Mouse (Mus musculus) hematopoietic stem cell, adult 5-6 weeks (primary cell): Measurements from ENCODE around the gene Siglec1. TPM values are rescaled to one million over a fixed set of nuclear protein-coding genes. Genes with fewer than 3 reads are reported as not detected.
"Not testable (repeated sequence)": the region's sequence is repeated elsewhere in the genome, so short reads cannot be mapped to it uniquely, and the experiment has no call there.

Source experiments
- ATAC-seq, 2 experiments: fragments of 125-278 bp in 1 of 2; replicated peaks in 1 of 2; 2 replicates each; pipeline ENCODE4 v1.8.0; 2016 to 2017; ENCODE audit warnings: inconsistent platforms in 2 of 2, mild to moderate bottlenecking in 2 of 2, moderate number of reproducible peaks in 2 of 2, low read depth in 1 of 2, moderate TSS enrichment in 1 of 2; ENCODE audit not compliant: low FRiP score in 2 of 2, poor library complexity in 2 of 2, severe bottlenecking in 2 of 2, insufficient read depth in 1 of 2, low TSS enrichment in 1 of 2
- total RNA-seq: library from RNA; stranded (forward); fragments of 172-1452, 232-1000 nt; gene quantifications from 2 replicates; pipeline ENCODE4 v1.2.3, GENCODE M21; 2017

Siglec1 gene
- total RNA-seq, 1 experiment from 2014 or later, result not detected

DNA sequence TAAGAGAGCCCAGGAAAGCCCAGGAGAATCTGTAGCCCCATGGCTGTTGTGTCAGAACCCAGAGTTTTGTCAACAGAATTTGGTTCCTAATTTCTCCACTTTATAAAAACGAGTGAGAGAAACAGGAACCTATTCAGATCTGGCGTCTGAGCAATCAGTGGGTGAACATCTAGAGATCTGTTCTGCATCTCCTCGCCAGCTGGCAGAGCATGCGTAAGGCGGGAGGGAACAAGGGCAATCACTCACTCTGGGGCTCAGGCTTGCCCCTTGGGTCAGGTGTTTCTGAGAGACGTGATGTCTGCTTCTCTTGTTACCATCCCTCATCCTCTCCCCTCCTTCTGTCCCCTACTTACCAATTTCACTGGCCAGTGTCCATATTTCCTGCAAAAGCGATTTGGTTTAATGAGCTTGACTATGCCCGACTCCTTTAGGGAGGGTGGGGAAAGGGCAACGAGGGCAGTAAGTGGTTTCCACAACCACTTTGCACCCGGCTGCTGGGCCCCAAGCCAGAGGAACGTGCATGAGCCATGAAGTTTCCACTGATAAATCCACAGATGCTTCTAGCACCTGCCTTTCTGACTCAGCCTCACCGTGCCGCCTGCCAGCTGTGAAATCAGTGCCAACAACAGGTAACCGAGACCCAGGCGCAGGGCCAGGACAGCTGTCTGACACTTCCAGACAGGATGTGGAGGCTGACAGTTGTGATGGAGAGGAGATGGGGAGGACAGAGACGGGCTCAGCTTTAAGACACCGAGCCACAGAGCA, 49.2 kb downstream of the Siglec1 start:
- ATAC-seq, result peak; percentile 42 to 62

DNA sequence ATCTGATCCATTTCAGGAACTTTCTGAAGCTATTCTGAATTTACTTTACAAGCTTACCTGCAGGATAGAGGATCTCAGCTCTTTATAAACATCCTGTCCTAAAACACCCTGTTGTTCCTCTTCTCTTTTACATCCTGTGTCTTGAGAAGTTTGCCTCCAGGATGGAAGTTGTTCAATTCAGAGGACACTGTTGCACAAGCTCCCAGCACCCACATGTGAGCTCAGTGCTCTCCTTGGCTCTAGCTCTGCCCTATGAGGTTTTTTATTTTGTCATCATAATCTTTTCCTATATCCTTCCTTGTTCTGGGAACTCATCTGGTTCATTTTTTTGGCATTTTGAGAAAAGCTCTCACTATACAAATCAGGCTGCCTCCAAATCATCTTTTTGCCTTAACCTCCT, 49.8 kb downstream of the Siglec1 start:
- ATAC-seq, result no peak; a peak in 1 of 4 replicates

DNA sequence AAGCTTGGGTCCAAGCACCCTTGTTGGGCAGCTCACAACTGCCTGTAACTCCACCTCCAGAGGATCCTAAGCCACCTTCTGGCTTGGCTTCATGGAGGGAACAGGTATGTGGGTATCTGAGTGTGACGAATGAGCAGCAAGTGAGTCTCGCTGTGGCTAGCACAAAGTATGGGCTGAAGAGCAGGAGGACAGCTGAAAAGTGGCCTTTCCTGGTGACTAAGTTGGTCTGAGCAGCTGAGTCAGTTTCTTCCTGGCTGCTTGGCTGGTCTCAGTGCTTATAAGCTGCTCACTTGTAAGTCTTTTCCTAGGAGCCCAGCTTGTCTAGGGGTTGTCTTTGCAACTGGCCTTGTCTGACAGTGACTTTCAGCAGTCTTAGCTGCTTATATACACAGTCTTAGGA, 50.2 kb downstream of the Siglec1 start:
- no peak for ATAC-seq

DNA sequence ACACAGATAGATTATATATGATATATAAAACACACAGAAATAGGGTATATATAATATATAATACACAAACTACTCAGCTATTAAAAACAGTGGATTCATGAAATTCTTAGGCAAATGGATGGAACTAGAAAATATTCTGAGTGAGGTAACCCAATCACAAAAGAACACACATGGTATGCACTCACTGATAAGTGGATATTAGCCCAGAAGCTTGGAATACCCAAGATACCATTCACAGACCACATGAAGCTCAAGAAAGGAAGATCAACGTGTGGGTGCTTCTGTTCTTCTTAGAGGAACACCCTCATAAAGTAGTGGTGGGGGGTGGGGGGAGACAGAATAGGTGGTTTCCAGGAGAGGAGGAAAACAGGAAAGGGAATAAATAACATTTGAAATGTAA, 55.2 kb downstream of the Siglec1 start:
- ATAC-seq, result not testable (repeated sequence)

DNA sequence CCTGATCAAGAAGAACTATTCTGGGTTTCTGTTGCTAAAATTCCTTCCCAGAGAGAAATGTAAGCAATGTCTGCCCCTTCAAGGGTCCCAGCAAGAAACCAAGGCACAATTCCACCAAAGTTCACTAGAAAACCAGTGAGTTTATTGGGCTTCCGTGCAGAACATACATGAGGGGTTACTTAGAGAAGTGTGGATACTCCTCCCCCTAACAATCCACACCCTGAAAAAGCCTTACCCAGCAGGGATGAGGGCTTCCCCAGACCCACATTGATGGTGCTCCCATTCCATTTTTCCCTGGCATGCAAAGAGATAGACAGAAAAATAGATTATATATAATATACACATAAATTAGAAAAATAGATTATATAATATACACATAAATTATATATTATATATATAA, 55.6 kb downstream of the Siglec1 start:
- ATAC-seq, result no peak

DNA sequence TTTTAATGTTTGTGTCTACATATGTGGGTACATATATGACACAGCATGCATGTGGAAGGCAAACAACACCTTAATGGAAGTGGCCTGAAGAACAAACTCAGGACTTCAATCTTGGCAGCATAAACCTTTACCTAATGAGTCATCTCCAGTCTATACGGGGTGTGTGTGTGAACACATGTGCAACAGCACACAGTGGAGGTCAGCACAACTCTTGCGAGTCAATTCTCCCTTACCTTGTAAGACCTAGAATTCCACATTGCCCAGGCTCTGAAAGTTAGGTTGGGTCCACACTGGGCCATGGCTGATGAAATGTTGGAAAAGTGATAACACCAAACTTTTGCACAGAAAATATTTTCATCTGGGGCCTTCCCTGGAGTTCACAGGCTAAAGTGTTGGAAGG, 56.0 kb downstream of the Siglec1 start:
- ATAC-seq, result no peak

DNA sequence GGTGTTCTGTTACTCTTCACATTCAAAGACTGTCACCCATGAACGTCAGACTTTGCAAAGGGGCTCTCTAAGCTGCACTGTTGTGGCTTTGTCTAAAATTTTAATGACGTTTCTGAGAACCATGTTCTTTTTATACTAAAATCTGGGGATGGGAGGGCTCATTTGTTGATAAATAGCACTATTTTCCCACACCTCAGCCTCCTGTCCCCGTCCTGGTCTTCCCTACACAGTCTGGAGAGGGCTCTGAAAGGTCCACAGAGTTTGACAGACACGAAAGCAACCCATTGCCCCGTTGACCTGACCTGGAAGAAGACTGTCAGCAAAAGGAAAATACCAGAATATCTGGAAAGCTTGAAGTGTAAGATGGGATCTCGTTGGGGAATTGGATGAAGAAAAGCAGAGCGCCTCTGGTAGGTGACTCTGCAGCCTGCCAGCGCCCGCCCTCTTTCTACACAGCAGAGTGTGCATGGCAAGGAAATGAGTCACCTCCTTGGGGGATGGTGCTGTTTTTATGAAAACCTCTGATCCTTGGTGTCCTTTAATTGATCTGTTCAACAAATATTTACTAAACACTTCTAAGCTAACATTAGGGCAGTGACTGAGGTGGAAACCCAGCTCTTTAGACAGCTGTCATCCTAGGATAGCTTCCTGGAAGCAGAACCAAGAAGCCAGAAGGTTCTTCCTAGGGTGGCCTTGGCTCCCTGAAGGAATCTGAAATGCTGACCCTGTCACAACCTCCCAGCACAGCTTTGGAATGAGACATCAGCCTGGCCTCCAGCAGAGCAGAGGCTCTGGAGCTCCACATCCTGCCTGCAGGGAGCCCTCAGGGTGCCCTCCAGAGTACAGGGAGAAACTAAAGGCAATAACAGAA, 57.3 kb downstream of the Siglec1 start:
- 0 out of 4 replicates have a peak, but pooled peaks have one; percentile 45 to 53 for ATAC-seq

DNA sequence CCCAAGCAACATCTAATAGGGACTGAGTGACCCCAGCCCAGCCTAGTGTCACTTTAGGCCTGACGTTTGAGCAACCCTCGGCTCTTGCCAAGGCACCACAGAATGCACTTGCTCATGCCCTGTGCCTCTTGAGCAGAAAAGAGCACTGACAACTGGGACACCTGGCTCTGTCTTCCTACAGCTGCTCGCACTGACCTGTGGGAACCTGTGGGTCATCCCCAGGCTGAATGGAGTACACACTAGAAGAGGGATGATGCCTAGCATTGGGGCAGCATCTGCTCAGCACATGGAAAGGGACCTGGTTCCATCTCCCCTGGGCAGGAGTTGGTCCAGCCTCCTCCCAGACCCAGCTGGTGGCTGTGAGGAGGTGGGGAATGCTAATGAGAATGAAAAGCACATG, 59.6 kb downstream of the Siglec1 start:
- ATAC-seq, result no peak

DNA sequence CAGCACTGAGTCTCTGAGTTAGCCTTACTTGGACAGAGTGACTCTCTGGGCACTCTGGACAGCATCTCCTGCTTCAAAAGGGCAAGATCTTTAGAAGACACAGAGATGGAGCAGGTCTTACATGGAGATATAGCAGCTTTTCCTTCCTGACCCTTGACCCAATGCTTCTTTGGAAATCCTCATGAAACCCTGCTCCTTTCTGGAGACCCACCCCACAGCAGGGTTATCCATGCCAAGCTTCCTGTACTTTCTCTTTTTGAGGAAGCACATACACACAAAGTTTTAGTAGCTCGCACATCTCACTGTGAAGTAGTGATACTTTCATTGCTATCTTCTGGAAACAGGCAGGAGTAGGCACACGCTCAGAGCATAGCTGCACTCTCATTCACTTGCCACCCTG, 61.3 kb downstream of the Siglec1 start:
- no peak for ATAC-seq

Other genes starting within 250 kb of the Siglec1 start
- gene 4930402H24Rik, start 180.4 kb downstream of the Siglec1 start, total RNA-seq, result 9.4 and 12.3 TPM in 2 replicates
- gene Atrn, start 180.3 kb downstream of the Siglec1 start, total RNA-seq, result 9.1 and 17.9 TPM in 2 replicates
- gene Gfra4, start 43.7 kb downstream of the Siglec1 start, total RNA-seq, result 5.2 TPM in 1 of 2 replicates, not detected in the other
- not detected in 2 replicates for gene Adam33, start 23.0 kb downstream of the Siglec1 start, total RNA-seq
- 3.3 and 5.7 TPM in 2 replicates for gene Hspa12b, start 40.5 kb upstream of the Siglec1 start, total RNA-seq
- not detected in 2 replicates for gene Gm11037, start 46.7 kb upstream of the Siglec1 start, total RNA-seq
- 13.5 and 25.8 TPM in 2 replicates for gene 1700037H04Rik, start 73.3 kb upstream of the Siglec1 start, total RNA-seq
- gene Cenpb, start 93.3 kb upstream of the Siglec1 start, total RNA-seq, result 15.4 and 17.4 TPM in 2 replicates
- gene Cdc25b, start 100.2 kb upstream of the Siglec1 start, total RNA-seq, result 14.8 and 23.1 TPM in 2 replicates
- gene Spef1, start 100.5 kb upstream of the Siglec1 start, total RNA-seq, result 1.8 and 4.7 TPM in 2 replicates
- gene Ap5s1, start 120.3 kb upstream of the Siglec1 start, total RNA-seq, result 5.0 and 8.6 TPM in 2 replicates
- gene Mavs, start 147.3 kb upstream of the Siglec1 start, total RNA-seq, result 15.9 and 17.3 TPM in 2 replicates
- gene Pank2, start 175.7 kb upstream of the Siglec1 start, total RNA-seq, result 76.2 and 88.0 TPM in 2 replicates